Mouse (Mus musculus): ENCODE measurements around the gene Polr2b.

Polr2b gene

DNA sequence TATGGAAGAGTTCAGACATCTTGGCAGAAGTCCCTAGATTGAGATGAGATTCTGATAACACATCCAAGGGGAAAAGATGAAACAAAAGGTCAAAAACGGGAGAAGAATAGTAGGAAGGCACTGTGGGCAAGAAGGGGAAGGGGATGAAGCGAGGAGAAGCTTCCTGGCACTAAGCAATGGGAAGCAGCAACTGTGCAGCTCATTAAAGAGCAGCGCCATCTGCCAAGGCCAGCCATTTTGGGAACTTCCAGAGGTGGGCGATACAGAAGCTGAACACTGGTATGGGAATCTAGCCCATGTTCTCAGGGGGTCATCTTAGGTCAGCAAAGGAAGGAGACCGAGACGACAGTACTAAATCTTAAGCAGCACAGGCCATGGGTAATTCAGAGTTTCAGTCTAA lies 53.7 kb downstream of the Polr2b start:
- no peak for DNase-seq (ENCODE audit: low spot score in 2 of 2)

DNA sequence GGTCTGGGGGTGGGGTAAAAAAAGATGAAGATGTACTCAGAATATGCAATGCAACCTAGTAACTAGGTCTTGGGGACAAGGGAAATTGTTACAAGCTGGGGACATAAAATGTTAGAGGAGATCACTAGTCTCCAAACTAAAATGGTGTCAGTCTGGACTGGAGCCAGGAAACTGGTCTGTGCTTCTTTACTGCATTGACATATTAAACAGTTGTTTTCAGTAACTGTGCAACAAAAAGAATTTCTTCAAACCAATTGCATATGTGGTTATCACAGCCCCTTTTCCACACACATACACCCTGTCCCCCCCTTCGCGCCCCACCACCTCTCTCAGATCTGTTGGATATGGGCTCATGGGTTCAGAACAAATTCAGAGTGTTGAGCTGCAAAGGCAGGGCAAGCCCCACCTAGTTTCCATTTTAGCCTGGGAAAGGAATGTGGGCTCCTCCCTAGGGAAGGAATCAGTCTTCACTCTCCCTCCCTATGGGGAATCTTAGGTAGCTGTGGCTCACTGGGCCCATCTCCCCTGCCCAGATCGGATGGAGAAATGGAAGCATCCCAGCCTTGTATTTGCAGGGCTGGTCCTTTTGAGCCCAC lies 54.6 kb downstream of the Polr2b start:
- no peak for DNase-seq (ENCODE audit: low spot score in 2 of 2)

DNA sequence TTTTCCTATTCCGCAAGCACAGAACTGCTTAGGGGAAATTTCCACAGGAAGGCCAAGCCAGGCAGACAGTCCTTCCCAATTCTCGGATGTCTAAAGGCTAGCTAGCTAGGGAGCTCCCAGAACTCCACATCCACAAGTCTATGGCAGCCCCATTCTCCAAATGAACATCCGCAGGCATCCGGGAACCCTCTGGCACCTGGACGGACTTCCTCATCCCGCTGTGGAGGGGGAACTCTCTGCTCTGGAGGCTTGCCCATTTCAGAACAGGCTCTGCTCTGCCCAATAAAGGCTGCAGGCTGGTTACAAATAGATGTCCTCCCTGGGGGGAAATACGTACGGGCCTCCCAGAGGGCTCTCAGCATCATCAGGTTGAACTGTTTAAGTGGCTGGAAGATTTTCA lies 56.4 kb downstream of the Polr2b start:
- no peak for DNase-seq (ENCODE audit: low spot score in 2 of 2)

DNA sequence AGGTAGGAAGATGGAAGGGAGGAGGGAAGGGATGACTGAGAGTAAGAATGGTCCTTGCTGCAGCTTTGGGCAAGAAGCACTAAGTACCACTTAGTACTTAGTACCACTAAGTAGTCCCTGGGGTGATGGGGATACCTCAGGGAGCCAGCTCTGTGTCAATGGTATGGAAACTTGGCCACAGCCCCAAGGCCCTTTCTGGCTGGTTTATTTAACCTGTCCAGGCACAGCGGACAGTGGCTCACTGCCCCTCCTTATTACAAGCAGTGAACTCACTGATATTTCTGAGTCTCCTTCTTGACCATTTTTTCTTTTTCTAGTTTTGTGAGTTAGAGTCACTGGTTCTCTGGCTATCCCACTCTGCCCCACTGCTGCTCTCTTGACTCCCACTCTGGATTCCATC lies 57.2 kb downstream of the Polr2b start:
- DNase-seq (ENCODE audit: low spot score in 2 of 2) = no peak

DNA sequence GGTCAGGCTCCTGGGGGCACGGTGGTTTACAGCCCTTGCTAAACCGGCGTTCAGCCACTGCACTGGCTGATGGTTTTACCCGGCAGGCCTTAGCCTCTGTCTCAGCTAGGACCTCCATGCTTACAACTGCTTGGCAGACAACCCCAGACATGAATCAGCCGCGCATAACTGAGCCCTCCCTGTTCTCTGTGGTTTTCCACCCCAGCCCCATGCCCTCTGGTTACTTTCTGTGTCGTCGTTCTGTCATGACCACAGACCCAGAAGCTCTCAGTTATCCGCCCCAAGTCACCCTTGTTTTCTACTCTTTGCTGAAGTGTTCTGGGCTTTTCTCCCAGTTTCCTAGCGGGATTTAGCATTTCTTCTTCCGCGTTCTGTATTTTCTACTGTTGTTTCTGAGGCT lies 57.7 kb downstream of the Polr2b start:
- DNase-seq (ENCODE audit: low spot score in 2 of 2) = no peak

DNA sequence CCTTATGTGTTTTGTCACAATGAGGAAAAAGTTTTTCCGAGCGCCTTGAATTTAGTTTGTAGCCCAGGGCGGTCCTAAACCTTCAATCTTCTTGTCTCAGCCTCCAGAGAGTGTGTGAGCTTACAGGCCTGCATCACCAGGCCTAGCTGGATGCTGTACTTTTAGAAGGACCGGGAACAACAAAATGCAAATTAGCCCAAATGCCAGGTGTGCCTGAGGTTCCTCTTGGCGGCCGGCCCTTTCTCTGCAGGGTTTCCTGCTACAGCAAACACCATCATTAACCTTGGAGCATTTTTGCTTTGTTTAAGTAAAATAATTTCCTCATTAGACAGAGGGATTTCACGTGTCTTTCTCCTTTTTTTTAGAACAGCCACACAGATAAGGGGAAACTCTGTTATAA lies 58.2 kb downstream of the Polr2b start:
- no peak for DNase-seq (ENCODE audit: low spot score in 2 of 2)

DNA sequence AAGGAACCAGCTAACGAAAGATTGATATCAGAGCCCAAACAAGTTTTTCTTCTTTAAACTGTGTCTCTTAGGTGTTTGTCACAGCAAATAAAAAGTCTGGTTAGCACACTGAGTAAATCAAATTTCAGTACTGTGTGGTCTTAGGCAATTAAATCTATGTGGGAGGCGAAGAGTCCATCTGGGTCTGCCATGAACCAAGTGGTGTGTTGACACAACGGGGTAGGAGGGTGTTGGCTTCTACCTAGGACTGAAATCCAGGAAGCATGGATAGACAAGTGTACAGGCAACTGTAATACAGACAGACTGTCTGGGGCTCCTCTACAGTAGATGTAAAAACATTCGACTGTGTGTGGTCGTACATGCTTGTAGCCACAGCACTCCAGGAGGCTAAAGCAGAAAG lies 59.4 kb downstream of the Polr2b start:
- no peak for DNase-seq (ENCODE audit: low spot score in 2 of 2)

DNA sequence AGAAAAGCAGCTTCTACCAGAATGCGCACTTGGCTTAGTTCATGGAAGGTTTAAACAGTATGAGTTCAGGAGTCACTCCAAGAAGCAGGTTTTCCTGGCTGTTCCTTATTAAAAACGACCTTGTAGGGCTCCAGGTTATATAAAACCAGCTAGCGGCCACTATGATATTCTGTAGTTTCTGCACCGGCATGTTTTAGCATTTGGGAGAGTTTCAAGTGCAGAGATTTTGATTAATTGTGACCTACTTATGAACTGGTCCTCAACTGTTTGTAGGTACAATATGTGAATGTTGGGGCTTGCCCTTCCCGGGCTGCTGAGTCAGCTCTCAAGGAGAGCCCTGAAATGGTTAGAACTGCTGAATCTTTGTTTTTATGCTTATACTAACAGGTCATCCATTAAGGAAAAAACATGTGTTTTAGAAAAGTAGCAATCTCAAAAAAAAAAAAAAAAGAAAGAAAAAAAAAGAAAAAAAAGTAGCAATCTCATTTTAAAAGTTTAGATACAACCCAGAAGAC lies 60.5 kb downstream of the Polr2b start:
- DNase-seq (ENCODE audit: low spot score in 2 of 2) = no peak

DNA sequence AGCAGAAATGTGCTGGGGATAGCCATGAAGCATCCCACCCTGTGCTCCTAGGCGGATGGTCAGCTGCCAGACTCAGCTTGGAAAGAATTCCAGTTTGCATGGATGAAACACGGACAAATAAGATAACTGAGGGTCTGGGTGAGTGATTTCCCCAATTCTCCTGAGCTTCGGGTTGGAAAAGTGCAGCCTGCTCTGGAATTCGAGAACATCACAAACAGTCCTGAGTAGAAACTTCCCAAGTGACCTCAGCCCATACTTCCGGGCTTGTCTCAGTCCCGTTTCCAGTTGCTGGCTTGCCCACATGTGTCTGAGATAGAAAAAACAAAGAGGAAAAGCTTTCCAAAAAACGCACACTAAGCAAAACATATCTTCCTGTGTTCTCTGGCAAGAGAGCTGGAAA lies 62.3 kb downstream of the Polr2b start:
- no peak for DNase-seq (ENCODE audit: low spot score in 2 of 2)

DNA sequence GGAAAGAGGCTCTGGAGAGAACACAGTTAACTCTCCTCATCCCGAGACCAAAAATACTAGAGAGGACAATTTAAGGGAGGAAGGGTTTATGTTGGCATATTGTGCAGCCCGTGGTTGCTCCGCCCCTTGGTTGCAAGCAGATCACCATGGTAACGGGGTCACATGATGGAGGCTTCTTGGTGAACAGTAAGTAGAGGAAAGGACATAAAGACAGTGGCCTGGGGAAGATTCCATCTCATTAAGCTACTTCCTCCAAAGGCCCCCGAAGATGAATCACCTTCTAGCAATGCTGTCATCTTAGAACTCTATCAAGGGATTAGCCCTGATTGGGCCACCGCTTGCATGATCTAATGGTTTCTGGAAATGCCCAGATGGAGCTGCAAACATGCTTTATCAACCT lies 62.8 kb downstream of the Polr2b start:
- DNase-seq (ENCODE audit: low spot score in 2 of 2) = no peak

DNA sequence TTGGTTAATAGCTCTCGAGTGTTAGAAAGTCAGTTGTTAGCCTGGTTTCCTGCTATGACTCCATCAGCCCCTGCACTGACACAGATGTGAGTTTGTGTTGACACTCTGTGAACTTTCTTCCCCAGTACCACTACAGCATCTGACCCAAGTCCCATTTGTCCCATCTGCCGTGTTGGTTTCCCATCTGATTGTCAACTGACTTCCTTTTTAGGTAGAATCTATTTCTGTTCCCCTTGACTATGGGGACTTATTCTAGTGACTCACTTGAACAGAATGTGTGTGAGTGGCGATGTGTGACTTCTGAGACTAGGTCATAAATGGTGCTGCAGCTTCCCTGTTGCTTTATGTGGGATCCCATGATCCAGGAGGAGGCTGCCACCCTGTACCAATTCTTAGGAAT lies 65.0 kb downstream of the Polr2b start:
- DNase-seq (ENCODE audit: low spot score in 2 of 2) = no peak

DNA sequence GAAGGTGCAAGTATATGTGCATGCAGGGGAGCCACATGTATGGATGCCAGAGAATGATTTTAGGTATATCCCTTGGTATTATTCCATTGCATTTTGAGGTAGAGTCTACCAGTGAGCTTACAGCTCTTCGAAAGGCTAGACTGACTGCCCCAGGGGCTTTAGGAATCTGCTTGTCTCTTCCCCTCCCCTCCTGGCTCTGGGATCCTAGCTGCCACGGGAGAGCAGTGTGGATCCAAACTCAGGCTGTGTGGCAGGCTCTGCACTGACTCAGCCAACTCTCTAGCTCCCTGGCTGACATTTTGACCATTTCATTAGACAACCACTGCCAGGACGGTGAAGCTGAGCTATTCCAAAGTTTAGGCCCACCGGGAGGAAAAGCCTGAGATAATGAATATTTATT lies 65.6 kb downstream of the Polr2b start:
- no peak for DNase-seq (ENCODE audit: low spot score in 2 of 2)

DNA sequence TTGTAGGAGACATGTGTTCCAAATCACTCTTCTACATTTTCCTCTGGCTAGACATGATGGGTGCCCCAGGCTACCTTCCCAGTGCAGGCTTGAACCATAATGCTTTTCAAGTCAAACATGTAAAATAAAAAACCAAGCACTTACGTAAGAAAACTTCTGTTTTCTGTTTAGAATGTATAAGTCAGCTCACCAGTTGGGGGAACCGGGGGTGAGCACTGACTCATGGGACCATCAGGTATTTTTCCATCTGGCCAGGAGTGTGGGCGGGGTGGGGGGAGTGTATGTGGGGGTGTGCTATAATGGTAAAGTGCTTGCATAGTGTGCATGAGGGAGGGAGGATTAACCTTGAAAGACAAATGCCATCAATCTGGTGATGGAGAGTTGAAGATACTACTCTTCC lies 68.1 kb downstream of the Polr2b start:
- DNase-seq (ENCODE audit: low spot score in 2 of 2) = no peak

DNA sequence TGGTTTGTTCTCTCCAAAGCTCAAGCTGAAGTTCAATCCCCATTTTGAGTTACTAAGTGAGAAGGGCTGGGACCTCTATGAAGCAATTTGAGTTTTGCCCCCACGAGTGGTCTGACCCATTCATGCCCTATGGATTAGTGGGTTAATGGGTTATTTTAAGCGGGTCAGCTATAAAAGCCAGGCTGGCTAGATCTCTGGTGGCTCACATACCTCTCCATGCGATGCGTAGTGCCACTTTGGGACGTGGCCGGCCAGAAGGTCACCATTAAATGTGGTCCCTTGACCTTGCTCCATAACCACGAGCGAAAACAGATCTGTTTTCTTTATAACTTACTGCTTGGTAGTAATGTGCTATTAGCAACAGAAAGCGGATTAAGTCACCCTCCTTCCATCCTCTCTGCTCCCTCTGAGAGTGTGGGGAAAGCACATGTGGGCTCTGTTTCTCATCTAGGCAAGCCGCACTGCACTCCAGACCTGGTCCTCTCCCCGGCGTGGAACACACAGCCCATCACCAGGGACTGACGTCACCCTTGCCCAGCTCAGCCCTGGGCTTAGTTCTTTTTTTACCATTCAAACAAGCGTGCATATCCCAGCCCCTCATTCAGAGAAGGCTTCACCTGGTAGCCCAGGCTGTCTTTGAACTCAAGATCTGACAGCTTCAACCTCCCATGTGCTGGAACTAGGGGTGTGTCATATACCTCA lies 69.6 kb downstream of the Polr2b start:
- no peak for DNase-seq (ENCODE audit: low spot score in 2 of 2)

DNA sequence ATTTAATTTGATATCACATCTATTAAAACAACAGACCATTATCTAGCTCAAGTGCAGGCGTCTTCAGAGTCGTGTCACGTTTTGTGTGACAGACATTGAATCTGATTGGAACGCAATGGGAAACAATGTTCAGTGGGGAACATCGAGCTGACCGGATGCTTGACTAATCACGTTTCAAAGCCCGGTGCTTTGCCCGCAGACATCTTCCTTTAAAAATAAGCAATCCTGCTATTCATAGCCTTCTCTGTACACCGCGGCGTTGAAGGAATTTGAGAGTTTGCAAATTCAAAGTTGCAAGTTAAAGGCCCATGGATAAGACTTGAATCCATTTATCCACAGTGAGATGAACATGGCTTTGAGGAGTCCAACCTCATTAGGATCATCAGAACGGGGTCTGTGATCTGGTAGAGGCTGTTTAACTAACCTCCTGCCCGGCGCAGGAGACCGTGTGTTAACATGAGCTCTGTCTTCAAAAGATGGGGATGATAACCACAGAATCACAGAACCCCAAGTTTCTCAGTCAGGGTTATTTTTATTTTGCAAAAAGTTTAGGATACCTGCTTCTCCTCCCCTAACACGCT lies 70.5 kb downstream of the Polr2b start:
- DNase-seq (ENCODE audit: low spot score in 2 of 2) = no peak

DNA sequence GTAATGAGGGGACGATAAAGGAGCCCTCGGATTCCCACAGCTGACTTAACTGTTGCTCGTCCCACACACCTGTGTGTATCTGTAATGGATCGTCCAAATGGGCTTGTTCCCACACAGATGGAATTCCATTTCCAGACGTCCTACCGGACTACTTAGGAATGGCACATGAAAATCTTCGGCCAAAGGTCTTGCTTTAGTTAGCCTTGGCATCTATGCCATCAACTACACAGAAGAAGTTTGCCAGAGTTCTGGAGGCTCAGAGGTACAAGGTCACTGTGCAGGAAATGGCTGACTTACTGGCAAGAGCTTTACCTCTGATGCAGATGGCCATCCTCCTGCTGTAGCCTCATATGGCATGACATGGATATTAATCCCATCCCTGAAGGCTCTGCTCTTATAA lies 71.3 kb downstream of the Polr2b start:
- no peak for DNase-seq (ENCODE audit: low spot score in 2 of 2)

DNA sequence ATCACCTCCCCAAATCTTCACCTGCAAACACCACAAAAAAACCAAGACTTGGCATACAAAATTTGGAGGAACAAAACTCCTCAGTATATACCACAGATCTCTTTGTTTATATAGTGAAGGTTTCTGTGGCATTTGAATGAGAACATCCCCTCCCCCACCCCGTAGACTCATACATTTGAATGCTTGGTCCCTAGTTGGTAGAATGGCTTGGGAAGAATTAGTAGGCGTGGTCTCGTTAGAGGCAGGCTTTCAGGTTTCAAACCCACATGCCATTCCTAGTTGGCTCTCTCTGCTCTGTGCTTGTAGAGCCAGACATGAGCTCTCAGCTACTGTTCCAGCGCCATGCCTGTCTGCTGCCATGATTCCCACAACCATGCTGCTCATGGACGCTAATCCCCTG lies 71.7 kb downstream of the Polr2b start:
- no peak for DNase-seq (ENCODE audit: low spot score in 2 of 2)

DNA sequence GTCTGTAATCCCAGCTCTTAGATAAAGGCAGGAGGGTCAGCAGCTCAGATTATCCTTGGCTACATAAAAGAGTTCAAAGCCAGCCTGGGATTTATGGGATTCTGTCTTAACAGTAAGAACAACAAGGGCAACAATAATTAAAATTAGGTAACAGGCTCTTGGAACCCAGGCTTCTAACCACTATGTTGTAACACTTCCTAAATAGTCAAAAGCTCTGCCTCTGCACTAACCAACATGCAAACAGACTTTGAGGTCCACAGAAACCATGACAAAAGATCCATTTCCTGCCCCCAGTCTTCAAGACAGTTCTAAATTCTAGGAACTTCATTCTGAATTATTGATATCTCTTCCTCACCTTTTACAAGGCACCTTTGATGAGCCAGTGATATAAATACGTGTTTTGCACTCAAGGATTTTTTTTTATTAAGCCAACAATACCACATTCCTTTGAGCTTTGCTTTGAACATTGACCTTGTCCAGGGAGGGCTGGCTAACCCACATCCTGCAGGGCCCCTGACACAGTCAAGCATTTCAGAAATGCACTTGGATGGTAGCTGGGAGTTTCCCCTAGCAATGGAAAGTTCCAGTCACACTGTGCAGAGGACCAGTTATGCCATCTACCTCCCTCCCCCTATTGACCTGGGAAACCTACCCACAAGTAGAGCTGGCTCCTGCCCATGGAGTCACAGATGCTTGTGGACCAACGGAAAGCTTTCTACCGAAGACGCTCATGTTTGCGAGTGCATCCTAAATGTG lies 74.0 kb downstream of the Polr2b start:
- DNase-seq (ENCODE audit: low spot score in 2 of 2) = no peak

DNA sequence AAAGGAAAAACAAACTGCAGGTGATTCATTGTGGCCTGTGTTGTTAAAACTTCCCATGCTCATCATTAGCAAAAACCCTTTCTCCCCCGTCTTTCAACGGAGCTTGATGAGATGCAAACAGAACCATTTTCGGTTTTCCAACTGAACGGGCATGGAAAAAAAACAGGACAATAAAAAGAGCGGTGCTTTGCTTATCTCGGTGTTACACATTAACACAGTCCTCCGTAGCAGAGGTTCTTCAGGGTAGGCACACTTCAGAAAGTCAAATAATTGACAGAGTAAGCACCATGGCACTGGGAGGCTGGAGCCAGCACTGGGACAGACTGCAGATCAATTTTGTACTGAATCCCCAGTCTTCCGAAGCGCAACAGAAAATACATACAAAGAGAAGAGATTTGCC lies 74.8 kb downstream of the Polr2b start:
- no peak for DNase-seq (ENCODE audit: low spot score in 2 of 2)

DNA sequence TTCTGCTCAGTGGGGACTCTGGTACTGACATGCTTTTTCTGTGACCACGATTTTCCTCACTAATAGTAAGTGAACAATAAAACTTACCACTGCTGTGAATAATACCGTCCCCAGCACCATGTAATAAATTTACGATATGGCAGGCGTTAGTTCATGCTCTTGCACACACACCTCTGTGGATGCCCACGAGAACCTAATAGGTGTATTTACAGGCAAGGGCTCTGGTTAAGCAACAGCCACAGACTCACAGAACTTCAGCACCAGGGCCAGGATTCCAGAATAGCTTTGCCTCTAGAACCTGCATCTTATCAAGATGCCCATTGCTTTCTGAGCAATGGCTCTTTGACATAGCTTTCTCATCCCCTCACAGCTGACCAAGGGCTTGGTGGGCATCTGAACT lies 75.3 kb downstream of the Polr2b start:
- DNase-seq (ENCODE audit: low spot score in 2 of 2) = no peak

DNA sequence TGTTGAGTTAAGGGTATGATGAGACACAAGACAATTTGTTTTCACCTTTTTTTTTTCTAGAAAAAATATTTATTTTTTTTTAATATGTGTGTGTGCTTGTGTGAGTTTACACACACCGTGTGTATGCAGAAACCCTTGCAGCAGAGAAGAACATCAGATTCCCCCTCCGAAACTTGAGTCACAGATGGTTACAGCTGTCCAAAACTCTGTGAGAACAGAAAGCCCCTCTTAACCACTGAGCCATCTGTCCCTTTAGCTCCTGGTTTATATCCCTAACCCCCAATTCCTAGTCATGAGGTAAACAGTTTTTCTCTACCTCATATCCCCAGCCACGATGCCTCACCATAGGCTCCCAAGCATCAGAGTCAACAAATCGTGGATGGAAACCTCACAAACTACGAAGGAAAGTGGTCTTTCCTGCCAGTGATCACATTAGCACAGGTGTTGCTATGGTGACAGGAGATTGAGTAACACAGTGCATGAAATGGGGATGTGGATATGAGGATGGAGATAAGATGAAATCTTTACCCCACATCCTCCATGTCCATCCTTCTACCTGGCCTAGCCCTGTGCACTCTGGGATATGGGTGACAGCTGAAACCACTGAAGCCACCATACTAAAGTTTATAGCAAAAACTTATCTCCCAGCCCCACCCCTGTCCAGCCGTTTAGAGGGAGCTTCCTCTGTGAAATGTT lies 76.1 kb downstream of the Polr2b start:
- DNase-seq (ENCODE audit: low spot score in 2 of 2) = no peak
